Mouse (Mus musculus) frontal cortex, postnatal 36 days (tissue): ENCODE measurements at regions not wholly inside any gene's neighbourhood (a gene's known extent, or its start where the extent isn't known, plus 50 kb on each side); places are given as distances from the start of the nearest gene placed in this dataset.

ENCODE experiments used
- DNase-seq, 2 experiments: peaks; one replicate each; pipeline ENCODE4 v3.0.0; 2022; ENCODE audit warnings: low spot score in 2 of 2

- DNase-seq, result no peak
These were observed 62.0 kb upstream of the Ifne start for GRCm38 (mm10) chr4:88941955-88942354.

GRCm38 (mm10) chr4:88940670-88941069 is 60.7 kb upstream of the Ifne start:
- no peak for DNase-seq

GRCm38 (mm10) chr4:88939397-88939796 is 59.4 kb upstream of the Ifne start:
- no peak for DNase-seq

- peak in 1 of 2 experiments; percentile 46 for DNase-seq
These were observed 58.7 kb upstream of the Ifne start for GRCm38 (mm10) chr4:88938712-88939032.

- peak; percentile 57 to 70 for DNase-seq
These were observed 58.1 kb upstream of the Ifne start for GRCm38 (mm10) chr4:88937866-88938711.

- no peak for DNase-seq
These were observed 57.0 kb upstream of the Ifne start for GRCm38 (mm10) chr4:88936976-88937375.

GRCm38 (mm10) chr4:88935901-88936300 is 55.9 kb upstream of the Ifne start:
- no peak for DNase-seq

- DNase-seq, result no peak
These were observed 55.3 kb upstream of the Ifne start for GRCm38 (mm10) chr4:88935316-88935715.

- no peak for DNase-seq
These were observed 54.4 kb upstream of the Ifne start for GRCm38 (mm10) chr4:88934266-88935025.

GRCm38 (mm10) chr4:88931217-88931616 is 51.2 kb upstream of the Ifne start:
- DNase-seq, result no peak
